Mouse (Mus musculus) urinary bladder, postnatal 4 days (tissue): ENCODE data around the gene Mcu.

Source experiments
- DNase-seq, 2 experiments: peaks; one replicate each; pipeline ENCODE4 v3.0.0; 2021 to 2022; ENCODE audit warnings: low spot score in 2 of 2

Gene Mcu

GRCm38 (mm10) chr10:59537579-59537978 is 78.9 kb downstream of the Mcu start:
- DNase-seq: no peak

- DNase-seq: no peak
Measured at GRCm38 (mm10) chr10:59532256-59532655, 84.2 kb downstream of the Mcu start.

- DNase-seq: no peak
Measured at GRCm38 (mm10) chr10:59527819-59528218, 88.7 kb downstream of the Mcu start.

- no peak for DNase-seq
Measured at GRCm38 (mm10) chr10:59527311-59527710, 89.2 kb downstream of the Mcu start.

- no peak for DNase-seq
Measured at GRCm38 (mm10) chr10:59524675-59525074, 91.8 kb downstream of the Mcu start.

GRCm38 (mm10) chr10:59523826-59524331 is 92.6 kb downstream of the Mcu start:
- no peak for DNase-seq

- DNase-seq: no peak
Measured at GRCm38 (mm10) chr10:59520701-59521100, 95.8 kb downstream of the Mcu start.

- DNase-seq: no peak
Measured at GRCm38 (mm10) chr10:59519411-59519810, 97.1 kb downstream of the Mcu start.

- DNase-seq: no peak
Measured at GRCm38 (mm10) chr10:59517201-59517600, 99.3 kb downstream of the Mcu start.

- DNase-seq: no peak
Measured at GRCm38 (mm10) chr10:59514739-59515464, 101.6 kb downstream of the Mcu start.

GRCm38 (mm10) chr10:59512173-59512572 is 104.3 kb downstream of the Mcu start:
- DNase-seq: no peak

- no peak for DNase-seq
Measured at GRCm38 (mm10) chr10:59511427-59511963, 105.0 kb downstream of the Mcu start.

- no peak for DNase-seq
Measured at GRCm38 (mm10) chr10:59510713-59511426, 105.6 kb downstream of the Mcu start.

GRCm38 (mm10) chr10:59509197-59509596 is 107.3 kb downstream of the Mcu start:
- DNase-seq: no peak

GRCm38 (mm10) chr10:59506711-59507110 is 109.8 kb downstream of the Mcu start:
- DNase-seq: no peak

- DNase-seq: no peak
Measured at GRCm38 (mm10) chr10:59504291-59504690, 112.2 kb downstream of the Mcu start.

- peak in 1 of 2 experiments; percentile 51 for DNase-seq
Measured at GRCm38 (mm10) chr10:59503433-59504210, 112.9 kb downstream of the Mcu start.

- no peak for DNase-seq
Measured at GRCm38 (mm10) chr10:59502381-59502780, 114.1 kb downstream of the Mcu start.

GRCm38 (mm10) chr10:59501761-59502160 is 114.7 kb downstream of the Mcu start:
- DNase-seq: no peak

- DNase-seq: no peak
Measured at GRCm38 (mm10) chr10:59500225-59500624, 116.3 kb downstream of the Mcu start.

- DNase-seq: no peak
Measured at GRCm38 (mm10) chr10:59497019-59497418, 119.5 kb downstream of the Mcu start.

- no peak for DNase-seq
Measured at GRCm38 (mm10) chr10:59494917-59495316, 121.6 kb downstream of the Mcu start.
